Mouse (Mus musculus) MEL (cell line): ENCODE measurements at regions not wholly inside any gene's neighbourhood (a gene's known extent, or its start where the extent isn't known, plus 50 kb on each side); places are given as distances from the start of the nearest gene placed in this dataset.

Source experiments
- DNase-seq: peaks from one replicate; pipeline ENCODE4 v3.0.0; 2011; ENCODE audit warnings: low read depth, low spot score
- H3K27ac ChIP-seq: 2 replicates; pipeline ENCODE4 v1.5.1; 2012; ENCODE audit warnings: low read depth, mild to moderate bottlenecking, control low read depth, low read length, moderate library complexity; ENCODE audit not compliant: control insufficient read depth
- H3K27me3 ChIP-seq, 2 experiments: fragments of 150-350 bp in 1 of 2; sonication (generic) in 1 of 2; 2 replicates each; pipeline ENCODE4 v1.6.1; 2012; ENCODE audit warnings: low read length in 2 of 2, mild to moderate bottlenecking in 2 of 2, improper control_type of control experiment in 1 of 2, moderate library complexity in 1 of 2; ENCODE audit not compliant: insufficient read depth in 2 of 2, control insufficient read depth in 1 of 2
- H3K36me3 ChIP-seq, 2 experiments: 2 replicates each; pipeline ENCODE4 v1.6.1; 2012 to 2014; ENCODE audit warnings: low read length in 2 of 2, improper control_type of control experiment in 1 of 2, inconsistent platforms in 1 of 2, mild to moderate bottlenecking in 1 of 2; ENCODE audit not compliant: insufficient read depth in 2 of 2, control insufficient read depth in 1 of 2
- H3K4me1 ChIP-seq, 2 experiments: fragments of 150-350 bp in 1 of 2; sonication (generic) in 1 of 2; 2 replicates each; pipeline ENCODE4 v1.6.1; 2012; ENCODE audit warnings: low read length in 2 of 2, improper control_type of control experiment in 1 of 2, mild to moderate bottlenecking in 1 of 2; ENCODE audit not compliant: insufficient read depth in 2 of 2, control insufficient read depth in 1 of 2
- H3K4me3 ChIP-seq, 2 experiments: fragments of 150-350 bp in 1 of 2; sonication (generic) in 1 of 2; 2 replicates each; pipeline ENCODE4 v1.5.1; 2012; ENCODE audit warnings: low read depth in 2 of 2, low read length in 2 of 2, mild to moderate bottlenecking in 2 of 2, moderate library complexity in 2 of 2, control low read depth in 1 of 2, improper control_type of control experiment in 1 of 2; ENCODE audit not compliant: control insufficient read depth in 1 of 2, insufficient read depth in 1 of 2
- H3K79me2 ChIP-seq: 2 replicates; pipeline ENCODE4 v1.6.1; 2012; ENCODE audit warnings: mild to moderate bottlenecking, low read length, moderate library complexity; ENCODE audit not compliant: control insufficient read depth, poor library complexity, insufficient read depth
- H3K9ac ChIP-seq: 2 replicates; pipeline ENCODE4 v1.6.1; 2012; ENCODE audit warnings: low read depth, mild to moderate bottlenecking, control low read depth, low read length, moderate library complexity; ENCODE audit not compliant: control insufficient read depth, poor library complexity, severe bottlenecking
- H3K9me3 ChIP-seq: fragments of 150-350 bp; sonication (generic); replicated peaks from 2 replicates; pipeline ENCODE4 v1.6.1; 2012; ENCODE audit warnings: mild to moderate bottlenecking, low read length, improper control_type of control experiment, moderate library complexity; ENCODE audit not compliant: insufficient read depth
- BHLHE40 ChIP-seq: IDR thresholded peaks from 2 replicates; pipeline ENCODE4 v1.6.1; 2012; ENCODE audit warnings: low read depth, mild to moderate bottlenecking, inconsistent platforms, low read length, improper control_type of control experiment, borderline replicate concordance
- CHD1 ChIP-seq: IDR thresholded peaks from 2 replicates; pipeline ENCODE4 v1.6.1; 2012; ENCODE audit warnings: low read depth, mild to moderate bottlenecking, inconsistent platforms, low read length, improper control_type of control experiment
- E2F4 ChIP-seq: IDR thresholded peaks from 2 replicates; pipeline ENCODE4 v1.6.1; 2011; ENCODE audit warnings: low read depth, low read length, improper control_type of control experiment, borderline replicate concordance
- EP300 ChIP-seq, 2 experiments: IDR thresholded peaks; 2 replicates each; pipeline ENCODE4 v1.6.1; 2011; ENCODE audit warnings: improper control_type of control experiment in 2 of 2, low read length in 2 of 2, low read depth in 1 of 2, mild to moderate bottlenecking in 1 of 2
- GABPA ChIP-seq: IDR thresholded peaks from 2 replicates; pipeline ENCODE4 v1.6.1; 2012; ENCODE audit warnings: low read depth, mild to moderate bottlenecking, inconsistent platforms, low read length, improper control_type of control experiment, moderate library complexity
- GATA1 ChIP-seq: IDR thresholded peaks from 2 replicates; pipeline ENCODE4 v1.6.1; 2011; ENCODE audit warnings: low read depth, low read length, improper control_type of control experiment
- MAX ChIP-seq: IDR thresholded peaks from 2 replicates; pipeline ENCODE4 v1.6.1; 2011; ENCODE audit warnings: low read length, improper control_type of control experiment
- MYB ChIP-seq: IDR thresholded peaks from 2 replicates; pipeline ENCODE4 v1.6.1; 2011; ENCODE audit warnings: mild to moderate bottlenecking, low read depth, low read length, improper control_type of control experiment
- MYC ChIP-seq: IDR thresholded peaks from 2 replicates; pipeline ENCODE4 v1.6.1; 2011; ENCODE audit warnings: low read depth, mild to moderate bottlenecking, low read length, improper control_type of control experiment, moderate library complexity
- NELFE ChIP-seq: IDR thresholded peaks from 2 replicates; pipeline ENCODE4 v1.6.1; 2011; ENCODE audit warnings: low read depth, low read length, improper control_type of control experiment
- NRF1 ChIP-seq: IDR thresholded peaks from 2 replicates; pipeline ENCODE4 v1.6.1; 2014; ENCODE audit warnings: low read depth, mild to moderate bottlenecking, inconsistent platforms, low read length, improper control_type of control experiment, moderate library complexity; ENCODE audit not compliant: poor library complexity, insufficient read depth, severe bottlenecking
- POLR2A ChIP-seq, 2 experiments: IDR thresholded peaks; 2 replicates each; pipeline ENCODE4 v1.6.1; 2011 to 2012; ENCODE audit warnings: low read length in 2 of 2, mild to moderate bottlenecking in 2 of 2, control low read depth in 1 of 2, improper control_type of control experiment in 1 of 2, low read depth in 1 of 2, moderate library complexity in 1 of 2; ENCODE audit not compliant: control insufficient read depth in 1 of 2, insufficient read depth in 1 of 2, poor library complexity in 1 of 2
- RAD21 ChIP-seq: IDR thresholded peaks from 2 replicates; pipeline ENCODE4 v1.6.1; 2011; ENCODE audit warnings: mild to moderate bottlenecking, low read depth, low read length, improper control_type of control experiment
- RCOR1 ChIP-seq: IDR thresholded peaks from 2 replicates; pipeline ENCODE4 v1.6.1; 2012; ENCODE audit warnings: low read depth, mild to moderate bottlenecking, inconsistent platforms, low read length, improper control_type of control experiment
- SIN3A ChIP-seq: IDR thresholded peaks from 2 replicates; pipeline ENCODE4 v1.6.1; 2012; ENCODE audit warnings: low read length, improper control_type of control experiment, inconsistent platforms
- TBP ChIP-seq: IDR thresholded peaks from 2 replicates; pipeline ENCODE4 v1.8.0; 2011; ENCODE audit warnings: low read depth, low read length, improper control_type of control experiment
- UBTF ChIP-seq: IDR thresholded peaks from 2 replicates; pipeline ENCODE4 v1.6.1; 2012; ENCODE audit warnings: low read depth, mild to moderate bottlenecking, inconsistent platforms, low read length, improper control_type of control experiment, moderate library complexity, borderline replicate concordance; ENCODE audit not compliant: insufficient read depth
- USF1 ChIP-seq: IDR thresholded peaks from 2 replicates; pipeline ENCODE4 v1.6.1; 2014; ENCODE audit warnings: low read depth, mild to moderate bottlenecking, inconsistent platforms, low read length, improper control_type of control experiment, moderate library complexity

GRCm38 (mm10) chr12:40898414-40899027, 125.4 kb upstream of the Immp2l start:
- H3K4me1 ChIP-seq: no peaks in the 10 kb centered on the region

GRCm38 (mm10) chr12:40905650-40906338, 118.1 kb upstream of the Immp2l start:
- Histone ChIP-seq H3K9me3 (no peaks in the 10 kb centered on the region), H3K27me3 (no peaks in the 10 kb centered on the region; a peak in 1 of 4 replicates)
- TF ChIP-seq MYC: no peak
- TF ChIP-seq TBP: no peak
- TF ChIP-seq, all 39 proteins: peak for 0
- no peaks in the 10 kb centered on the region for H3K79me2 ChIP-seq
- DNase-seq: no peak
- H3K27ac ChIP-seq: no peak overlapping the region
- no peaks in the 10 kb centered on the region; a peak in 1 of 4 replicates for H3K36me3 ChIP-seq
- peaks cover 0 to 5% of the 10 kb centered on the region in 2 experiments; a peak in 1 of 4 replicates for H3K4me1 ChIP-seq
- H3K9ac ChIP-seq: no peak overlapping the region
- H3K4me3 ChIP-seq: no peak overlapping the region

More at GRCm38 (mm10) chr12:40898414-40899027, 125.4 kb upstream of the Immp2l start:
- H3K27me3 ChIP-seq: no peaks in the 10 kb centered on the region
- H3K27ac ChIP-seq: no peak overlapping the region
- no peak overlapping the region for H3K4me3 ChIP-seq
- no peak for DNase-seq
- H3K9me3 ChIP-seq: no peaks in the 10 kb centered on the region
- TF ChIP-seq GABPA (no peak), USF1 (no peak), E2F4 (no peak), SIN3A (no peak), RCOR1 (no peak), EP300 (IDR thresholded peaks at IDR 0.05; ENCODE audit: low read depth in 1 of 2, low read length in 2 of 2) (no peak), CHD1 (no peak), MYB (no peak), BHLHE40 (no peak)
- no peaks in the 10 kb centered on the region for H3K79me2 ChIP-seq
- H3K9ac ChIP-seq: no peak overlapping the region
- H3K36me3 ChIP-seq: no peaks in the 10 kb centered on the region

GRCm38 (mm10) chr12:40906807-40907206, 117.1 kb upstream of the Immp2l start:
- no peak for DNase-seq
- Histone ChIP-seq H3K9ac (no peak overlapping the region), H3K27me3 (no peaks in the 10 kb centered on the region; a peak in 1 of 4 replicates), H3K36me3 (no peaks in the 10 kb centered on the region; a peak in 1 of 4 replicates), H3K79me2 (no peaks in the 10 kb centered on the region), H3K4me3 (no peak overlapping the region), H3K27ac (no peak overlapping the region), H3K4me1 (peaks cover 0 to 5% of the 10 kb centered on the region in 2 experiments; a peak in 1 of 4 replicates), H3K9me3 (no peaks in the 10 kb centered on the region)
- TF ChIP-seq GATA1 (no peak), UBTF (no peak), SIN3A (no peak), MAX (no peak), POLR2A (IDR thresholded peaks at IDR 0.05; ENCODE audit: control insufficient read depth in 1 of 2, insufficient read depth in 1 of 2, low read depth in 1 of 2, low read length in 2 of 2, poor library complexity in 1 of 2) (no peak), RAD21 (no peak), NRF1 (no peak), NELFE (no peak)
